Mouse (Mus musculus) heart, postnatal 0 days (tissue): ENCODE measurements around the gene Lmnb2. TPM values are rescaled to one million over a fixed set of nuclear protein-coding genes. Genes with fewer than 3 reads are reported as not detected.

Source experiments
- ATAC-seq: fragments of 200-750 bp; cut with Nextera tagmentation; 2 replicates; pipeline ENCODE4 v1.8.0; 2017; ENCODE audit warnings: low read depth, moderate number of reproducible peaks, moderate library complexity; ENCODE audit not compliant: insufficient read depth
- DNase-seq: peaks from one replicate; pipeline ENCODE4 v3.0.0-alpha.2; 2016; ENCODE audit warnings: low spot score
- H3K27ac ChIP-seq: fragments of 300-500 bp; sonication (generic); 2 replicates; pipeline ENCODE4 v1.5.1; 2014; ENCODE audit warnings: low read depth, mild to moderate bottlenecking
- H3K27me3 ChIP-seq: fragments of 300-500 bp; sonication (generic); 2 replicates; pipeline ENCODE4 v1.6.1; 2014; ENCODE audit warnings: low read length, mixed read lengths; ENCODE audit not compliant: control insufficient read depth, insufficient read depth
- H3K36me3 ChIP-seq: fragments of 300-500 bp; sonication (generic); replicated peaks from 2 replicates; pipeline ENCODE4 v1.6.1; 2014; ENCODE audit warnings: low read length, mixed read lengths; ENCODE audit not compliant: control insufficient read depth, insufficient read depth
- H3K4me1 ChIP-seq: fragments of 300-500 bp; sonication (generic); 2 replicates; pipeline ENCODE4 v1.6.1; 2014; ENCODE audit warnings: antibody characterized with exemption; ENCODE audit not compliant: control insufficient read depth, insufficient read depth
- H3K4me2 ChIP-seq: fragments of 300-500 bp; sonication (generic); 2 replicates; pipeline ENCODE4 v1.6.1; 2014; ENCODE audit warnings: low read depth, mild to moderate bottlenecking, low read length, moderate library complexity
- H3K4me3 ChIP-seq: fragments of 300-500 bp; sonication (generic); 2 replicates; pipeline ENCODE4 v1.5.1; 2014; ENCODE audit warnings: low read depth, low read length
- H3K9ac ChIP-seq: fragments of 300-500 bp; sonication (generic); replicated peaks from 2 replicates; pipeline ENCODE4 v1.6.1; 2014; ENCODE audit warnings: low read depth, low read length, mixed read lengths
- H3K9me3 ChIP-seq: fragments of 300-500 bp; sonication (generic); replicated peaks from 2 replicates; pipeline ENCODE4 v1.6.1; 2016; ENCODE audit warnings: low read length; ENCODE audit not compliant: control insufficient read depth
- CTCF ChIP-seq: IDR thresholded peaks from 2 replicates; pipeline ENCODE4 v1.5.1; 2016; ENCODE audit warnings: antibody characterized with exemption, control low read depth, low read depth
- EP300 ChIP-seq: IDR thresholded peaks from 2 replicates; pipeline ENCODE4 v1.6.1; 2016; ENCODE audit warnings: antibody characterized with exemption, low read depth
- WGBS: fragments of 180-500 bp; shearing (Covaris S2); extraction: QIAGEN DNeasy Blood & Tissue Kit; methylation state at CpG from one replicate; pipeline ENCODE4 v1.1.7; 2014; 5-methylcytosine and 5-hydroxymethylcytosine counted together
- polyA plus RNA-seq: library from polyadenylated mRNA; unstranded; fragments of >200 nt; fragmentation: Nextera tagmentation; extraction: Ambion mirVana; gene quantifications from 2 replicates; pipeline ENCODE4 v1.2.1, GENCODE M21; 2015
- total RNA-seq: library from RNA; depleted of rRNA; stranded (reverse); fragments of >200 nt; gene quantifications from 2 replicates; pipeline ENCODE4 v1.2.3, GENCODE M21; 2014; ENCODE audit warnings: low replicate concordance

Lmnb2 gene
- total and polyA plus RNA-seq, 2 experiments from 2014 or later, result 9.1 to 13.9 TPM

DNA sequence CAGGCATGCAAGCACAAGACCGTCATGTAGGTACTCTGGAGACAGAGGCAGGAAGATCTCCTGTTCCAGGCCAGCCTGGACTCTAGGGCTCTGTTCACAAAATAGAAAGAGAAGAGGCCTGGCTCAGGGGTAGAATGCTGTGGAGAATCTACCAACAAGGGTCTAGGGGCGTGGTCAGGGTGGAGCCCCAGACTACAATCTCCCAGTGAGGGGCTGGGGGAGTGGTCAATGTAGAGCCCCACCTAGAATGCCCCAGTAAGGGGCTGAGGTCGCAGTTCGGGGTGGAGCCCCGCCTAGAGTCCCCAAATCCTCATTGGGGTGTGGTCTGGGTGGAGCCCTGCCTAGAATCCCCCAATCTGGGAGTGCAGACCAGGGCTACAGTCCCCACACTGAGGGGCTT is 32.3 kb upstream of the Lmnb2 start:
- WGBS, result 56% methylated on average over 5 of the region's 5 CpGs
- ATAC-seq, result no peak
- DNase-seq, result no peak

DNA sequence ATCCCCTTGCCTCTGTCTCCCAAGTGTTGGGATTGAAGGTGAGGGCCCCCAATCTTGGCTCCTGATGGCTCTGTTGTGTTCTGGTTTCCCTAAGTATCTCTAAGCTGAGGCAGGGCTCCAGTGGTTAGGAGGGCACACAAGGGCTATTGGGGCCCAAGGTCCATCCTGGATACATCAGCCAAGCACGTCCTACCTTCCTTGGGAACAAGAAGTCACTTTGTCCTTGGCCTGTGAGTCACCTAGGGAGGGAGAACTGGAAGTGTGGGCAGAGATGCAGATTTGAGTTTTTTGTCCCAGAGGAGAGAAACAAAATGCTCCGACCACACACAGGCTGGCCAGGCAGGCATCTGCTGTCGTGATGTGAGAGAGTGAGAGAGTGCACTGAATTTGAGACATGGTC is 31.0 kb upstream of the Lmnb2 start:
- Histone ChIP-seq H3K9ac (no peak overlapping the region), H3K4me1 (peaks cover 25% of the 10 kb centered on the region), H3K4me2 (no peak overlapping the region), H3K9me3 (no peaks in the 10 kb centered on the region), H3K4me3 (no peak overlapping the region), H3K36me3 (no peaks in the 10 kb centered on the region), H3K27ac (no peak overlapping the region), H3K27me3 (no peaks in the 10 kb centered on the region)
- DNase-seq (no peak), ATAC-seq (no peak)
- 66% methylated on average over 3 of the region's 3 CpGs for WGBS
- TF ChIP-seq EP300 (no peak), CTCF (no peak)

More for the DNA sequence above, 32.3 kb upstream of the Lmnb2 start:
- TF ChIP-seq EP300, result no peak
- TF ChIP-seq CTCF, result no peak
- Histone ChIP-seq H3K9me3 (no peaks in the 10 kb centered on the region), H3K36me3 (no peaks in the 10 kb centered on the region), H3K9ac (no peak overlapping the region), H3K27ac (no peak overlapping the region), H3K27me3 (no peaks in the 10 kb centered on the region), H3K4me3 (no peak overlapping the region), H3K4me1 (peaks cover 31% of the 10 kb centered on the region), H3K4me2 (no peak overlapping the region)

DNA sequence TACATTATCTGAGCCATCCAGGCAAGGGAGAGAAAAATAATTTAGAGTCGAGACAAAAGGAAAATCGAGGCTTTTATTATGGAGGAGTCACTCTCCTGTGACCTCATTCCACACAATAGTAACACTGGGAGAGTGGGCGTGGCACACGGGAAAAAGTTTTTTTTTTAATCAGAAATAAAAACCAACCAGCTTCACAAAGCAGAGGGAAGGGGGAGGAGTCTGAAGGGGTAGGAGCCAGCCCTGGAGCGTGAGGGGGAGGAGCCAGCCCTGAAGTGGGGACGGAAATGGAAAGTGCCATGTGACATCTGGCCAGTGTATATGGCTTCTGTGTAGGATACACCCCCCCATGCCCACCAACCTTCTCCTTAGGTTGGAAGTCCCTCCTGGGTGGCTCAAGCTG is 30.5 kb upstream of the Lmnb2 start:
- Histone ChIP-seq H3K36me3 (no peaks in the 10 kb centered on the region), H3K4me1 (peaks cover 30% of the 10 kb centered on the region), H3K4me3 (no peak overlapping the region), H3K9me3 (no peaks in the 10 kb centered on the region), H3K27me3 (no peaks in the 10 kb centered on the region), H3K4me2 (no peak overlapping the region), H3K27ac (peak overlapping the region; percentile 66), H3K9ac (no peak overlapping the region)
- DNase-seq (peak; percentile 88), ATAC-seq (peak; percentile 74)
- WGBS, result 18% methylated on average over 6 of the region's 6 CpGs
- TF ChIP-seq CTCF (no peak), EP300 (no peak)

DNA sequence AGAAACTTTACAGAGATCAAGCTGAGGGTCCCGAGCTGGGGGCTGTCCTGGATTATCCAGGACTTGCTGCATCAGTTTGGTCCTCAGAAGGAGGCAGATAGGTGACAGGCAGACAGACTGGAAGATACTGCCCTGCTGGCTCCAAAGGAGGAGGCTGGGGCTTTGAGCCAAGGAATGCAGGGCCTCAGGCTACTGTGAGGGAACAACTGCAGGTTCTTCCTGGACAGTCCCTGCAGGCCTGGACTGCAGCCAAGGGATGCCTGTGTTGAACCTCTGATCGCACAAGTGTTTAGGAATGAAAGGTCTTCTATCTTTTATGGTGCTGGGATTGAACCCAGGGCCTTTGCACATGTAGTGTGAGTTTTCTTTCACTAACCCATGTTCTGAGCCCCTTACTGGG is 29.8 kb upstream of the Lmnb2 start:
- Histone ChIP-seq H3K9me3 (no peaks in the 10 kb centered on the region), H3K4me2 (no peak overlapping the region), H3K36me3 (no peaks in the 10 kb centered on the region), H3K27me3 (no peaks in the 10 kb centered on the region), H3K4me3 (no peak overlapping the region), H3K9ac (no peak overlapping the region), H3K27ac (peak overlapping the region; percentile 66), H3K4me1 (peaks cover 36% of the 10 kb centered on the region)
- TF ChIP-seq EP300 (no peak), CTCF (no peak; the same call in 1 of the 2 replicates)
- ATAC-seq (peak; percentile 44), DNase-seq (peak; percentile 62)
- WGBS, result 16% methylated on average over 2 of the region's 2 CpGs

DNA sequence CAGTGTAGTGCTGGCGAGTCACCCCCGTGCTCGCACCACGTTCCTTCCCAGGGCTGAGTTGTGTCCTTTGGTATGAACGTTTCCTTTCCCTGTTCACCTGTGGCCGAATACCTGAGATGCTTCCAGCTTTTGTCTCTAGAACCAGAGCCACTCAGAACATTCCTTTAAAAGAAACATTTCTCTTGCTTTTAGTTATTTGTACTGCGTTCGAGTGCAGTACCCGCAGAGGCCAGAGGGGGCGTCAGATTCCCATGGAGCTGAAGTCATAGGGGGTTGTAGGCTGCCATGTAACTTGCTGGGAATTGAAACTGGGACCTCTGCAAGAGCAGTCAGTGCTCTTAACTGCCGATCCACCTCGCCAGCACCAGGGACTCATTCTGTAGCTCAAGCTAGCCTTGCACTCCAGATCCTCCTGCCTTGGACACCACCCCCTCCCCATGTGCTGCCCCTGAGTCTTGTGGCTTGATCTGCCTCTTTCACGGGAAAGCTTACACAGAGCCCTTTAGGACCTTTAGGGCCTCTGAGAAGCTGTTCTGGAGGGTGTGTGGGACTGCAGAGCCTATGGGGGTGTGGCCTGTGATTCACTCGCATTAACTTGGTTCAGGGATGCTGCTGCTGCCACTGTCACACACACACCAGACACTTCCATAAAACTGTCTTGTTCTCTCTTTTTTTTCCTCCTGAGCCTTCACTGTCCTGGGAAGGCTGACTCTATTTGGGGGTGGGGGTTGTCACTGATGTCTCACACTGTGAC is 28.8 kb upstream of the Lmnb2 start:
- DNase-seq (no peak), ATAC-seq (no peak; the same call in 1 of the 2 replicates)
- H3K9me3 ChIP-seq, result no peaks in the 10 kb centered on the region
- no peak overlapping the region for H3K9ac ChIP-seq
- peaks cover 40% of the 10 kb centered on the region for H3K4me1 ChIP-seq
- 66% methylated on average over 14 of the region's 14 CpGs for WGBS
- H3K36me3 ChIP-seq, result no peaks in the 10 kb centered on the region
- TF ChIP-seq EP300, result no peak
- TF ChIP-seq CTCF, result peak; percentile 17; the same call in 1 of the 2 replicates
- no peak overlapping the region for H3K4me3 ChIP-seq
- no peaks in the 10 kb centered on the region for H3K27me3 ChIP-seq
- no peak overlapping the region for H3K4me2 ChIP-seq
- H3K27ac ChIP-seq, result peak overlapping the region; percentile 66; the same call in 1 of the 2 replicates

DNA sequence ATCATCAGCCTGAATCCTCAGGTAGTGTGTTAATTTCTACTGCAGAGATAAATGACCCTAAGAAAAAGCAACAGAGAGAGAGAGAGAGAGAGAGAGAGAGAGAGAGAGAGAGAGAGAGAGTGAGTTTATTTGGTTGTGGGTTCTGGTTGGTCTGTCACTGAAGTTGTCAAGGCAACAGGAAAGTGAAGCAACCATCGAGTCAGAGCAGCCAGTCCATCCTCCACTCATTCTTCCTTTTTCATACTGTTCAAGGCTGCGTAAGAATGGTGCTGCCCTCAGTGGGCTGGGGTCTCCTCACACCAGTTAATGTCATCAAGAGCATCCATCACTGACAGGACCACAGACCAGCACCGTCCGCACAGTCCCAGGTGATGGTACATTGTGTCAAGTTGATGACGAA is 26.2 kb upstream of the Lmnb2 start:
- no peak overlapping the region for H3K4me3 ChIP-seq
- H3K36me3 ChIP-seq, result no peaks in the 10 kb centered on the region
- no peaks in the 10 kb centered on the region for H3K27me3 ChIP-seq
- WGBS, result 87% methylated on average over 5 of the region's 5 CpGs
- DNase-seq (no peak), ATAC-seq (no peak)
- H3K4me2 ChIP-seq, result no peak overlapping the region
- no peaks in the 10 kb centered on the region for H3K9me3 ChIP-seq
- no peak overlapping the region for H3K27ac ChIP-seq
- peaks cover 63% of the 10 kb centered on the region for H3K4me1 ChIP-seq
- no peak overlapping the region for H3K9ac ChIP-seq
- no peak for TF ChIP-seq EP300
- no peak for TF ChIP-seq CTCF
